Mouse (Mus musculus) gastrocnemius, postnatal 14 days (tissue): ENCODE measurements around the gene Mat2a. TPM values are rescaled to one million over a fixed set of nuclear protein-coding genes. Genes with fewer than 3 reads are reported as not detected.

Experiments used
- DNase-seq: peaks from one replicate; pipeline ENCODE4 v3.0.0; 2021; ENCODE audit warnings: mixed read lengths
- intact Hi-C: fragments of 180-260 bp; cut with DNase I; formaldehyde crosslinking; loops from one replicate; pipeline ENCODE4 v1.15.1; 2025; ENCODE audit warnings: low total_unique reads
- total RNA-seq, 2 experiments: library from RNA; stranded (reverse); gene quantifications; 2 replicates each; pipeline ENCODE4 v1.2.3; 2021

The Mat2a gene
- total RNA-seq, 2 experiments from 2014 or later = 202 to 277 TPM

GRCm38 (mm10) chr6:72389941-72390771 lies 49.2 kb downstream of the Mat2a start, which contains the start of gene Vamp8:
Gene Vamp8 (minus strand): TSS chr6:72390703.
- intact Hi-C loops = no loop called here
- DNase-seq = peak; percentile 92

- intact Hi-C loops = no loop called here
These were observed 49.9 kb downstream of the Mat2a start for GRCm38 (mm10) chr6:72389471-72389940.

GRCm38 (mm10) chr6:72388791-72389329 lies 50.5 kb downstream of the Mat2a start:
- DNase-seq = no peak
- intact Hi-C loops = no loop called here

More at GRCm38 (mm10) chr6:72389471-72389940, 49.9 kb downstream of the Mat2a start:
- no peak for DNase-seq

GRCm38 (mm10) chr6:72388266-72388665 lies 51.1 kb downstream of the Mat2a start:
- intact Hi-C loops = no loop called here
- DNase-seq = no peak

- intact Hi-C loops = no loop called here
- no peak for DNase-seq
These were observed 51.5 kb downstream of the Mat2a start for GRCm38 (mm10) chr6:72387816-72388215.

GRCm38 (mm10) chr6:72386561-72386960 lies 52.8 kb downstream of the Mat2a start:
- DNase-seq = no peak
- intact Hi-C loops = no loop called here

GRCm38 (mm10) chr6:72385258-72385657 lies 54.1 kb downstream of the Mat2a start:
- no peak for DNase-seq
- intact Hi-C loops = no loop called here

- no peak for DNase-seq
- intact Hi-C loops = no loop called here
These were observed 55.4 kb downstream of the Mat2a start for GRCm38 (mm10) chr6:72383952-72384351.

GRCm38 (mm10) chr6:72383142-72383820 lies 56.1 kb downstream of the Mat2a start:
- intact Hi-C loops = no loop called here
- no peak for DNase-seq

Other genes with a start within 250 kb of the Mat2a start
- gene Atoh8, start 204.0 kb downstream of the Mat2a start, total RNA-seq = 1 to 10 TPM; 5.3 to 7.1 TPM
- gene Sftpb, start 134.9 kb downstream of the Mat2a start, total RNA-seq = not detected
- gene Usp39, start 94.4 kb downstream of the Mat2a start, total RNA-seq = 10 to 100 TPM; 16.7 to 17.2 TPM
- 10 to 100 TPM; 11.4 TPM for gene 0610030E20Rik, start 92.2 kb downstream of the Mat2a start, total RNA-seq
- gene Tmem150a, start 84.1 kb downstream of the Mat2a start, total RNA-seq = 10 to 100 TPM in 1 of 2 experiments, 1 to 10 TPM in 1; 9.1 to 12.5 TPM
- 10 to 100 TPM; 31.2 to 31.7 TPM for gene Rnf181, start 72.6 kb downstream of the Mat2a start, total RNA-seq
- 10 to 100 TPM; 60.9 to 79.6 TPM for gene Vamp5, start 59.1 kb downstream of the Mat2a start, total RNA-seq
- gene Vamp8, start 48.9 kb downstream of the Mat2a start, total RNA-seq = 10 to 100 TPM; 51.8 to 52.7 TPM
- 10 to 100 TPM; 15.0 to 15.5 TPM for gene Ggcx, start 25.2 kb downstream of the Mat2a start, total RNA-seq
- gene Sh2d6, start 82.1 kb upstream of the Mat2a start, total RNA-seq = under 1 TPM; 0.78 to 0.98 TPM
- 10 to 100 TPM; 11.5 to 15.4 TPM for gene Capg, start 104.8 kb upstream of the Mat2a start, total RNA-seq
- gene Elmod3, start 158.9 kb upstream of the Mat2a start, total RNA-seq = 1 to 10 TPM; 4.7 to 8.6 TPM
- gene Retsat, start 158.9 kb upstream of the Mat2a start, total RNA-seq = 10 to 100 TPM; 40.8 to 46.7 TPM
- gene Tgoln1, start 177.4 kb upstream of the Mat2a start, total RNA-seq = 10 to 100 TPM; 21.6 to 21.7 TPM